Mouse (Mus musculus): ENCODE measurements around the gene Gpatch8. TPM values are rescaled to one million over a fixed set of nuclear protein-coding genes. Genes with fewer than 3 reads are reported as not detected.
A peak's percentile ranks its signal among the peaks of the same experiment; 100 is the strongest.

Gene Gpatch8
- total RNA-seq, 2 experiments from 2014 or later: 57.3 to 65.4 TPM

- ATAC-seq (replicated peaks; ENCODE audit: low FRiP score, poor library complexity, severe bottlenecking): no peak
Observed at GRCm38 (mm10) chr11:102531425-102531824, 24.8 kb downstream of the Gpatch8 start.

- no peak for ATAC-seq (replicated peaks; ENCODE audit: low FRiP score, poor library complexity, severe bottlenecking)
Observed at GRCm38 (mm10) chr11:102514793-102515424, 41.3 kb downstream of the Gpatch8 start.

DNA sequence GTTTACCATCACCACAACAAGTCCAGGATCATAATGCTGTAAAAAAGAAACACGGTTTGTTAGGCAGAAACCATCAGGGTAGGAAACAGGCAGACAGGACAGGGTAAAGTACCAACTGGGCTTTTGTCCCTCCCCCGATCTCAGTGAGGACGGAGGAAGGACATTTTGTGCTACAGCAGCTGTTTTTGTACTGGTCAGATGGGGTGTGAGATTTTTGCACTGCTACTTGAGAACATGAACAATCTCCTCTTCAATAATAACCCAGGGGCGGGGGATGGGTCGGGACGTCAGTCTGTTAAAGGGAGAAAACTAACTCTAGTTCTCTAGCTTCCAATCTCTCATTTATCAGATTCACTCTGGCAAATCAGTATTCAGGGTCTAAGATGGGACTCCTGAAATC, 46.0 kb downstream of the Gpatch8 start:
- ATAC-seq (replicated peaks; ENCODE audit: low FRiP score, poor library complexity, severe bottlenecking): no peak

DNA sequence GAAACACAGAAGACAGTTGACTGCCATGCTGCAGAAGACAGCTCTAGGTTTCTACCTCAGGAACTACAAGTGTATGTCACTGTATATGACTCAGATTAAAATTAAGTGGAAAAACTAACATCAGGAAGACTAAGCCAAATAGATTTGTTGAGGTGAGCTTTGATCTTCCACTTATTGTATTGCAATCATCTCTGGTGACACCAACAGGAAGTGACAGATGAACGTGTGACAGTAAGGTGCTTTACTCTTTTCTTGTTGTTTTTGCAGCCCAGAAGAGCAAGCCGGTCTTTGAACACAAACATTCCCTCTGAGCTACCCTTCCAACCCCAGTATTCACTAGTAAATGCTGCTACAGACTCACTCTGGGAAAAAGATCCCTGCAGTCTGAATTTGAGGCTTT, 59.5 kb downstream of the Gpatch8 start:
- ATAC-seq (replicated peaks; ENCODE audit: low FRiP score, poor library complexity, severe bottlenecking): no peak

DNA sequence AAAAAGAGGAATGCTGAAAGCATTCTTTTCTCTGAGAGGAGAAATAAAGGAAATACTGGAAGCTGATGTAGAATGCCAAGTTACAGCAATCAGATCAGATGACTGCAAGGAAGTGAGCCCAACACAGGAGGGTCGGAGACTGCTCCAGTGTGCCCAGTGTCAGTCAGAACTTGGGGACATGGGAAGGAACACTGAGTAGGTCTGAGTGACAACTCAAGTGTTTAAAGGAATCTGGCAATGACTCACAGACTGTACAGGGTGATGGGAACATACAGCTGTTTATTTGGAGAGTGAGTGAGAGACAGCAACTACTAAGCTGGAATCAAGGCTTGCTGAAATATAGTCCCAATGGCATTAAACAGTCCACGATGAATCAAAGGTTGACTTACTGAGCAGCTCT, 60.0 kb downstream of the Gpatch8 start:
- no peak for ATAC-seq (replicated peaks; ENCODE audit: low FRiP score, poor library complexity, severe bottlenecking)

DNA sequence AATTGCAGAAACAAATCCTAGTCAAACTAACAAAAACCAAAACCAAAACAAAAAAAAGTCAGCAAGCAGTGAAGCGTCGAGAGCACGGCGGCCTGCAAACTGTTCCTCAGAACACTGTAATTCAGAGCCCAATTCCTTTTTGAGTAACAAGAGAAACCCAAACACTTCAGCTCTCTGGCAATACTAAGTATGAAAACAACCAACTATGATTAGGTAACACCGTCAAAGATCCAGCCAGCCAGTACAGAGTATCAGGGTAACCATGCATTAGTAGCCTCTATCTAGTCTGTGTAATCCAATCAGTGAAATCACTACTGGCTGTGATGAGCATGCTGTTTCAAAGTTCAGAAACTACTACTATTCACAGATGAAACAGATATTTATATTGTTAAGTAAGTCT, 60.5 kb downstream of the Gpatch8 start:
- ATAC-seq (replicated peaks; ENCODE audit: low FRiP score, poor library complexity, severe bottlenecking): no peak

GRCm38 (mm10) chr11:102495114-102495513, 61.1 kb downstream of the Gpatch8 start:
- ATAC-seq (replicated peaks; ENCODE audit: low FRiP score, poor library complexity, severe bottlenecking): no peak

- ATAC-seq (replicated peaks; ENCODE audit: low FRiP score, poor library complexity, severe bottlenecking): no peak
Observed at GRCm38 (mm10) chr11:102494063-102494650, 62.0 kb downstream of the Gpatch8 start.

GRCm38 (mm10) chr11:102493241-102493640, 63.0 kb downstream of the Gpatch8 start:
- ATAC-seq (replicated peaks; ENCODE audit: low FRiP score, poor library complexity, severe bottlenecking): no peak

GRCm38 (mm10) chr11:102487901-102488300, 68.3 kb downstream of the Gpatch8 start:
- no peak for ATAC-seq (replicated peaks; ENCODE audit: low FRiP score, poor library complexity, severe bottlenecking)

DNA sequence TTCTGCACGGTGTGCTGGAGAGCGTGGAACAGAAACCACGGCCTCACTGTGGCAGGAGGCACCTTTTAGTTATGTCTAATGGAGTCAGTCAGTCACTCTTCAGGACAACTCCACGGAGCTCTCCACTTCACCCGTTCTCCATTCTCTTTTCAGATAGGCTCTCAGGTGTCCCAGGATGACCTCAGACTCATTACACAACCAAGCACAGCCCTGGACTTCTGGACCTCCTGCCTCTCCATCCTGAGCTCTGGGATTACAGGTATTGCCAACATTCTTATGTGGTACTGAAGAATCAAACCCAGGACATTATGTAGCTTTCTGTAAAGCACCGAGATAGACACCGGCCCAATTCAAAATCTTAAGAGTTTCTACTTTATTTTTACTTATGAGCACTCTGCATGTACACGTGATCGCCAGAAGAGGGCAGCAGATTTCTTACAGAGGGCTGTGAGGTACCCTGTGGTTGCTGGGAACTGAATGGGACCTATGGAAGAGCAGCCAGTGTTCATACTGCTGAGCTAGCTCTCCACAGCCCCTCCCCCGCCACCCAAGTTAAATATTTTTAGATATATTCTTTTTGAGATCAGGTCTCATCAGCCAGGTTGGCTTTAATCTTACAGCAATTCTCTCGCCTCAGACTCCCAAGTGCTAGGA, 69.3 kb downstream of the Gpatch8 start:
- ATAC-seq (replicated peaks; ENCODE audit: low FRiP score, poor library complexity, severe bottlenecking): peak; percentile 73; the same call in 1 of the 2 replicates

DNA sequence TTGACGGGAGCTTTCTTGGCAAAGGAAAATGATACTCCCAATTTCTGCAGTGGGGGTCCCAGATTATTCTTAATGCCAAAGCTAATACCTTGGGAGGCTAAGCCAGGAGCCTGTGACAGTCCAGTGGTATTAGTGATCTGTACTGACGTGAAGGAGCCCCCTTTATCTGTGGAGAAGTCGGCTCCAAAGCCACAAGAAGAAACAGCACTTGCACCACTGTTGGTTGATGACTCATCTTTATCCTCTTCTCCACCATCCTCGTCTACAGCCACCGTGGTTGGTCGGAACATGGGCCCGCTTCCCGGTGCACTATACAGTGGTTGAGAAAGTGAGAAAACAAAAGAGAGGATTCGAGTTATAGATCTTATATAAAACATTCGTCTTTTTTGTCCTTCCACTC, 74.4 kb downstream of the Gpatch8 start:
- ATAC-seq (replicated peaks; ENCODE audit: low FRiP score, poor library complexity, severe bottlenecking): no peak

GRCm38 (mm10) chr11:102480897-102481296, 75.3 kb downstream of the Gpatch8 start:
- ATAC-seq (replicated peaks; ENCODE audit: low FRiP score, poor library complexity, severe bottlenecking): no peak

DNA sequence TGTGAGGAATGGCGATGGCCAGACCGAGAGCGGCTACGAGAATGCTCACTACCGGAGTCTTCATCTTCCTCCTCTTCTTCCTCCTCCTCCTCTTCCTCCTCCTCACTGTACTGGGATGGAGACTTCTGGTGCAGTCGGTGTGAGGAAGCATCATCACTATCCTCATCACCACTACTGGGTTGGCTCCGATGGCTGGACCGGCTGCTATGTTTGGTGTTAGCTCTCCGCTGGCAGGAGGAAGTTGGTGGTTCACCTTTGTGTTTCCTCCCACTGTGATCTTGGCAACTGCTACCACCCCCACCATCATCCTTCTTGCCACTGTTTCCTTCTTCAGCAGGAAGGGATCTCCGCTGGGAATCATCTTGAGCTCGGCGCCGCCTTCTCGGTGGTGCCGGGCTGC, 76.1 kb downstream of the Gpatch8 start:
- no peak for ATAC-seq (replicated peaks; ENCODE audit: low FRiP score, poor library complexity, severe bottlenecking)

- ATAC-seq (replicated peaks; ENCODE audit: low FRiP score, poor library complexity, severe bottlenecking): no peak
Observed at GRCm38 (mm10) chr11:102479581-102479980, 76.6 kb downstream of the Gpatch8 start.

DNA sequence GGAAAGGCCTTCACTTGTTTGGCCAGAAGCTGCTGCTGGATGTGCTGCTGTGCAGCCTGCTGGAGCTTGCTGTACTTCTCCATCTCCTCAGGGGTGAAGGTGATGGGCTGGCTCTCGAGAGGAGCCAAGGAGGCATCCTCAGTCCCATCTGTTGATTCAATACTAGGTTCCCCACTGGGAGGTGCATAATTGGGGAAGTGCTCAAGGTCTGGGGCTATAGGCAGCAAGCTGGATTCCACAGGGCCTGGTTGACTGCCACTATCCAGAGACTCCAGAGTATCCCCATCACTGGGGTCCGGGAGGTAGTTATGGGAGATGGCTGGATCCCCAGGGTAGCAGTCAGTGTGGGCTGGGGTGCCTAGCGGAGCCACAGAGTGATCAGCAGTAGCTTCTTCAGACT, 77.5 kb downstream of the Gpatch8 start:
- no peak for ATAC-seq (replicated peaks; ENCODE audit: low FRiP score, poor library complexity, severe bottlenecking)

DNA sequence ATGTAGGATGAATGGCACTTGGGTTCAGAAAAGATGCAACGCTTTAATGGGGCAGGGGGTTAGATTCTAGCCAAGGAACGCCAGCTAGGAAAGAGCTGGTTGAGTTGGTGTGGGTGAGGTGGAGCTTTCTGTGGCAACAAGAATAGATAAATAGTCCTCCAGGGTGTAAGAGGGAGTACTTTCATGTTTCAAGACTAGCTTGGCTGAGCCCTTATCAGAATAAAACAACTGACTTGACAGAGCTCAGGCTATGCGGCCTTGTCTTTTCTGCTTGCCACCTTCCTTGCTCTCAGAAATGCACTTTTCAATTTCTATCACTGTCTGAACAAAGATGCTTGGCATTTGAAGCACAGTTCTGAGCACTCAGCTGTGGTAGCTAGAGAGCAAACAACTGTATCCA, 81.2 kb downstream of the Gpatch8 start:
- ATAC-seq (replicated peaks; ENCODE audit: low FRiP score, poor library complexity, severe bottlenecking): 0 out of 2 replicates have a peak, but pooled peaks have one; percentile 33

- peak; percentile 76 for ATAC-seq (replicated peaks; ENCODE audit: low FRiP score, poor library complexity, severe bottlenecking)
Observed at GRCm38 (mm10) chr11:102469648-102470357, 86.4 kb downstream of the Gpatch8 start, which contains the start of gene Itga2b. Gene Itga2b, minus strand, starts transcription at chr11:102470122.

GRCm38 (mm10) chr11:102467041-102467631, 89.1 kb downstream of the Gpatch8 start:
- peak; percentile 86 for ATAC-seq (replicated peaks; ENCODE audit: low FRiP score, poor library complexity, severe bottlenecking)
